In the genomic region with DNA sequence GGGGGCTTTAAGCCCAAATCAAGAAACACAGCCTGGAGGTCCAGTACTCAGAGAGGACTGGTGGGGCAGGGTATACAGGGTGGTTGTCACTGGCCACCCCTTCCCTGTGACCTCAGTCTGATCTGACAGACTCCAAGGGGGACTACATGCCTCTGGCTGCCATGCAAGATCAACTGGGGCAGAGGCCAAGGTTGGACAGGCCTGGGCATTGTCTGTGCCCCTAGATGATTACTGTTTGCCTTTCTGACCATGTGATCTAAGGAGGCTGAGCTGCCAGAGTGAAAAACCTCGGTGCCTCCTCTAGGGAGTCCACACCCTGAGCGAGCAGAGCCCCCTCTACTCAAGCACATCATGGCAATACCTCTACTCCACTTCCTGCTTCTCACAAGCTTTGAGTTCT, we compare ENCODE assay signal across 16 mouse cellular contexts. TPM values are rescaled to one million over a fixed set of nuclear protein-coding genes. Genes with fewer than 3 reads are reported as not detected.
DNase-seq lines count a peak whose midpoint lies in the region; ATAC-seq lines count a peak whose summit lies in the region.
"Had no signal": no experiment of that assay in that cellular context is flagged by ENCODE, and none has a peak within 500 bp of the region (broad histone marks: within the 10 kb centered on the region; RNA-seq: fewer than 3 reads in every experiment).

No protein-coding gene starts in this region.

- no peak overlapping the region for H3K27ac ChIP-seq in hindbrain, embryonic 15.5 days (replicated peaks)
- H3K27ac ChIP-seq in hindbrain, embryonic 12.5 days, result no peak overlapping the region
- H3K27ac ChIP-seq in stomach, embryonic 16.5 days (ENCODE audit: low read length), result no peak overlapping the region
- H3K27ac ChIP-seq: limb, embryonic 15.5 days; neural tube, embryonic 13.5 days had no signal

- H3K9ac ChIP-seq in hindbrain, embryonic 15.5 days, result no peak overlapping the region
- H3K9ac ChIP-seq in hindbrain, embryonic 12.5 days, result no peak overlapping the region
- no peak overlapping the region for H3K9ac ChIP-seq in stomach, embryonic 16.5 days (ENCODE audit: low read length)
- H3K9ac ChIP-seq: limb, embryonic 15.5 days; liver, postnatal 0 days; neural tube, embryonic 13.5 days had no signal

- DNase-seq in adrenal gland, postnatal 14 days, result peak; percentile 18
- DNase-seq in adrenal gland, postnatal 4 days (ENCODE audit: low spot score in 2 of 2), result no peak
- peak; percentile 43 for DNase-seq in urinary bladder, postnatal 14 days (ENCODE audit: low spot score)
- no peak for DNase-seq in urinary bladder, adult 2 months (ENCODE audit: low spot score)
- DNase-seq in thymus, postnatal 0 days (ENCODE audit: low spot score), result no peak
- DNase-seq: cerebellum, adult 11-12 months; gastrocnemius, postnatal 36 days; liver, postnatal 0 days; lung, postnatal 4 days; thymus, adult 18-20 months had no signal

- ATAC-seq in hindbrain, embryonic 15.5 days (ENCODE audit: low FRiP score, low read depth), result 0 out of 2 replicates have a peak, but pooled peaks have one; percentile 27
- ATAC-seq in hindbrain, embryonic 12.5 days (ENCODE audit: low FRiP score), result no peak
- ATAC-seq in stomach, embryonic 16.5 days (ENCODE audit: insufficient read depth, low FRiP score), result peak; percentile 41
- ATAC-seq: liver, postnatal 0 days had no signal

- WGBS in hindbrain, embryonic 15.5 days, result 39% methylated on average over 2 of the region's 2 CpGs
- 48% methylated on average over 2 of the region's 2 CpGs for WGBS in hindbrain, embryonic 12.5 days
- WGBS in stomach, embryonic 16.5 days, result 41% methylated on average over 2 of the region's 2 CpGs

- no peak overlapping the region for H3K4me2 ChIP-seq in hindbrain, embryonic 15.5 days
- H3K4me2 ChIP-seq in hindbrain, embryonic 12.5 days (replicated peaks), result no peak overlapping the region
- H3K4me2 ChIP-seq in stomach, embryonic 16.5 days (ENCODE audit: low read depth, low read length), result no peak overlapping the region
- H3K4me2 ChIP-seq: heart, embryonic 11.5 days; limb, embryonic 15.5 days; neural tube, embryonic 13.5 days had no signal

- no peaks in the 10 kb centered on the region for H3K9me3 ChIP-seq in hindbrain, embryonic 15.5 days
- no peaks in the 10 kb centered on the region for H3K9me3 ChIP-seq in hindbrain, embryonic 12.5 days (replicated peaks)
- no peaks in the 10 kb centered on the region for H3K9me3 ChIP-seq in stomach, embryonic 16.5 days (replicated peaks; ENCODE audit: control insufficient read depth, low read length)
- H3K9me3 ChIP-seq: limb, embryonic 15.5 days; neural tube, embryonic 13.5 days had no signal

- H3K4me1 ChIP-seq in hindbrain, embryonic 15.5 days (replicated peaks), result peaks cover 6% of the 10 kb centered on the region; the same call in 1 of the 2 replicates
- H3K4me1 ChIP-seq in hindbrain, embryonic 12.5 days, result peaks cover 9% of the 10 kb centered on the region
- no peaks in the 10 kb centered on the region for H3K4me1 ChIP-seq in stomach, embryonic 16.5 days (ENCODE audit: control insufficient read depth, insufficient read depth, low read length)
- H3K4me1 ChIP-seq: limb, embryonic 15.5 days had no signal

- no peaks in the 10 kb centered on the region for H3K27me3 ChIP-seq in hindbrain, embryonic 15.5 days
- H3K27me3 ChIP-seq in hindbrain, embryonic 12.5 days, result peaks cover 28% of the 10 kb centered on the region
- H3K27me3 ChIP-seq in stomach, embryonic 16.5 days (ENCODE audit: control insufficient read depth, insufficient read depth, low read length), result no peaks in the 10 kb centered on the region
- H3K27me3 ChIP-seq: limb, embryonic 15.5 days; neural tube, embryonic 13.5 days had no signal

- no peaks in the 10 kb centered on the region for H3K36me3 ChIP-seq in hindbrain, embryonic 15.5 days
- no peaks in the 10 kb centered on the region for H3K36me3 ChIP-seq in hindbrain, embryonic 12.5 days
- H3K36me3 ChIP-seq in stomach, embryonic 16.5 days (ENCODE audit: control insufficient read depth, insufficient read depth, low read length), result no peaks in the 10 kb centered on the region
- H3K36me3 ChIP-seq: limb, embryonic 15.5 days; neural tube, embryonic 13.5 days had no signal

- H3K4me3 ChIP-seq in hindbrain, embryonic 15.5 days, result no peak overlapping the region
- no peak overlapping the region for H3K4me3 ChIP-seq in hindbrain, embryonic 12.5 days
- no peak overlapping the region for H3K4me3 ChIP-seq in stomach, embryonic 16.5 days (replicated peaks; ENCODE audit: low read length)
- H3K4me3 ChIP-seq: limb, embryonic 15.5 days; neural tube, embryonic 13.5 days had no signal

RNA-seq across cellular contexts. Expression of gene Fadd, which starts 53.7 kb away (rescaled TPM):
- total RNA-seq in adrenal gland, postnatal 14 days (2021), result 9.1 and 10.2 TPM in 2 replicates
- 10 to 100 TPM; 13.3 to 14.4 TPM for total RNA-seq in adrenal gland, postnatal 4 days (2021)
- 5.2 and 5.7 TPM in 2 replicates for polyA plus RNA-seq in hindbrain, embryonic 15.5 days (2015; fragmentation: Nextera tagmentation; extraction: Ambion mirVana)
- 7.4 and 7.7 TPM in 2 replicates for polyA plus RNA-seq in hindbrain, embryonic 12.5 days (2016; fragmentation: Nextera tagmentation; extraction: Ambion mirVana)
- polyA plus RNA-seq in urinary bladder, adult 2 months (2012; rRNA removed), result 9.3 and 9.4 TPM in 2 replicates
- 10.8 and 10.9 TPM in 2 replicates for polyA plus RNA-seq in stomach, embryonic 16.5 days (2015; fragmentation: Nextera tagmentation; extraction: Ambion mirVana)
- polyA plus RNA-seq in thymus, postnatal 0 days (2015; fragmentation: Nextera tagmentation; extraction: Ambion mirVana), result 8.3 and 10.0 TPM in 2 replicates

Comparison
In these comparisons a context has a peak if more than half of its experiments do, and no peak if none do; other contexts are left out.
1. DNase-seq: peak in adrenal gland, postnatal 14 days (single experiment) and urinary bladder, postnatal 14 days (single experiment); none in adrenal gland, postnatal 4 days (0 of 2), urinary bladder, adult 2 months (single experiment) and thymus, postnatal 0 days (single experiment).